Mouse (Mus musculus) lung, postnatal 36 days (tissue): ENCODE data around the gene Cmah.
"Not testable (repeated sequence)": the region's sequence is repeated elsewhere in the genome, so short reads cannot be mapped to it uniquely, and the experiment has no call there.

Experiments used
- DNase-seq: peaks from one replicate; pipeline ENCODE4 v3.0.0; 2022; ENCODE audit warnings: mixed read lengths

The Cmah gene

DNA sequence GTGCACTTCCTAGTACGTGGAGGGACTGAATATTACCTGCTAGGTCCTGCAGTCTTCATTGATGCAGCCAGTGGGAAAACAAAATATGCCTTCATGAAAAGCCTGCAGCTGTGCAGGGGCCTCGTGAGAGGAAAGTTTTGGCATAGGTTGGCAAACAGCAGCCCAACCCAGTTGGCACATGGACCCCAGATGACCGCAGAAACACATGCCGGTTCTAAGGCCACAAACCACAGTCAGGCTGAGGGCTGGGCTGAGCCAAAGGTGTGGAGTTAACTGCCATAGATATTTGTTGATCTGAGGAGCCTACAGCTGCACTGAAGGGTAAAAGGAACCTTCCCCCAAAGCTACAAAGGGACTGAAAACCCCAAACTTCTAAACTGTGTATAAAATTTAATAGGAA, 14.9 kb downstream of the Cmah start:
- DNase-seq = no peak

DNA sequence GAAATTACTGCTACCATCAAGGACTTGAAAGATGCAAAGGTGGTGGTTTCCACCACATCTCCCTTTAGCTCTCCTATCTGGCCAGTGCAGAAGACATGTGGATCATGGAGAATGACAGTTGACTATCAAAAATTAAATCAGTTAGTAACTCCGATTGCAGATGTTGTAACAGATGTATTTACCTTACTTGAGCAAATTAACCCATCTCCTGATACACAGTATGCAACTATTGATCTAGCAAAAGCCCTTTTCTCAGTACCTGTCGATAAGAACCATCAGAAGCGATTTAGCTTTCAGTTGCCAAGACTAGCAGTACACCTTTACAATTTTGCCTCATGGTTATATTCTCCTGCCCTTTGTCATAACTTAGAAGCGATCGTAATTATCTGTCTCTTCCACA, 25.8 kb downstream of the Cmah start:
- DNase-seq = no peak

DNA sequence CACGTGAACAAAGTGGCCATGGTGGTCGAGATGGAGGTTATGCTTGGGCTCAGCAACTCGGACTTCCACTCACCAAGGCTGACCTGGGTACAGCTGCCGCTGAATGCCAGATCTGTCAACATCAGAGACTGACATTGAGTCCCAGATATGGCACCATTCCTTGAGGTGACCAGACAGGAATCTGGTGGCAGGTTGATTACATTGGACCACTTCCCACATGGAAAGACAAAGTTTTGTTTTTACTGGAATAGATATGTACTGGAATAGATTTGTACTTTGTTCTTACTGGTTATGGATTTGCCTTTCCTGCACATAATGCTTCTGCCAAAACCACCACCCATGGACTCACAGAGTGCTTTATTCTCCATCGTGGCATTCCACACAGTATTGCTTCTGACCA, 27.5 kb downstream of the Cmah start:
- DNase-seq = no peak

DNA sequence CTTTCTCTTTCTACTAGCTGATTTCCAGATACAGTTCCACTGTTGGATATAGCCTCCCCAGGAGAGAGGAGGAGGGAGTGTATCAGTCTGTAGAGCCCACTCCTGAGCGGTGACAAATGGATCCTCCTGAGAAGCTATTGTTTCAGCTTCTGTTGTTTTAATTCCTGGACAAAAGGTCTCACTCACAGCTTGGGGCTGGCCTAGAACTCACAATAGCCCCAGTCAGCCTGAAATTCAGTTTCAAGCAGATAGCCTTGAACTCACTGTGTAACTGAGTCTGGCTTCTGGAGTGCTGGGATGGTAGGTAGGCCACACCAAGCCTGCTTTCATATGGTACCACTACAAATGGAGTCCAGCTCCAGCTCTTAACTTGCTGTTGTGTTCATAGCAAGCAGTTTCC, 32.0 kb downstream of the Cmah start:
- no peak for DNase-seq

DNA sequence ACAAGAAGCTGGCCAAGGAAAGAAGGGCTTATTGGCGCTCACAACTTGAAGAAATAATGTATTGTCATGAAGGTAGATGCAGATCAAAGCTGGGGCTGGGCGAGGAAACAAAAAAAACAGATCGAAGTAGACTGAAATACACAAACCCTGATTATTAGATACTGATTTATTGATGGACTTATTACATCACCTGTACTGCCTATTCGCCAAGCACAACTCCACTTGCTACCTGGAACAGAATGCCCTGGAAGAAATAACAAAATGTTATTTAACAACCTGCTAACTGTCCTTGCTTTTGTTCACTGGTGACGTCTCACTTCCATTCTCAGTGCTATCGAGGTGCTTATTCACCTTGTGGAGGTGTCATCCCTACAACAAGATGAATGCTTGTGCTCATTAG, 38.0 kb downstream of the Cmah start:
- no peak for DNase-seq

DNA sequence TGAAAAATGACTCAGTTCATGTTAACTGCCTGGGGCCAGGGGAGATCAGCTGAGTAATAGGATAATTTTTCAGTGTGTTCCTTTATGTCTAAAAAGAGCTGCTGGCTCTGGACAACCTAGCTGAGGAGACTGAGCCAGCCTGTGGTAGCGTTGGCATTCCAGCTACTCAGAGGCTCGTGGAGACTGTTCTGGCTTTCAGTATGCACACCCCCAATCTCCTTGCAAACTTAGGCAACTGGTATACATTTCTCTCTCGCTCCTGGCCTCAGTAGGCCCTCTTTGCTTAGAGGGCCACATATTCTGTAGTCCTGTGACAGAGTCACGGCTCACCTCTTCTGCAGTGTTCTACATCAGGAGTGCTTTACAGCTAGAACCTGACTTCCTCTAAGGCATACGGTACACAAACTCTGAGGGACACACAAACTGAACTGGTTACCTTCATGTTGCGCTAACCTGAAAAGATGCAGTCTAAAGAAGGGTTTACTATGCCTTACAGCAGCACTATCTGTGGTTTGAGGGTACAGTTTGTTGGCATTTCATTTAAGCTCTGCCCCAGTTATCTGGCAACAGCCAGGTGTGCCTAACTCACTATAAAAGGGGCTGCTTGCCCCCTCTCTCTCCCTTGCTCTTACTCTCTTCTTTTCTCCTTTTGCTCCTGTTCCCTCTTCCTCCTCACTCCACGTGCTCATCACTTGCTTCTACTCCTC, 45.8 kb downstream of the Cmah start:
- no peak for DNase-seq

DNA sequence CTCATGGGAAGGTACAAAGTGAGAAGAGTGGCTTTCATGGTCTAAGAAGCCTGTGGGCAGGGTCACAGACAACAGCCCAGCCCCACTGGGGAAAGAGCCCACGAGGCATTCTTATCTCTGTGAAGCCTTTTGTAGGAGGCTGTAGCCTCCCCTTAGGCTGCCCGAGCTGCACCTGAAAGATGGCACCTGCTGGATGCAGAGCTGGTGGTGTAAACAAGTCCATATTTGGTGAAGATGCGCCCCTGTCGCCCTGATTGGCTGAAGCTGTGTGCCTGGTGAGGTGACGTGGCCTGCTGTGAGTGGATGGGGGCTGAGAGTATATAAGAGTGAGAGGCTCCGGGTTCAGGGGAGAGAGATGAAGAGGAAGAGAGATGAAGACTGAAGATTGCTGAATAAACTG, 47.4 kb downstream of the Cmah start:
- DNase-seq = not testable (repeated sequence)

DNA sequence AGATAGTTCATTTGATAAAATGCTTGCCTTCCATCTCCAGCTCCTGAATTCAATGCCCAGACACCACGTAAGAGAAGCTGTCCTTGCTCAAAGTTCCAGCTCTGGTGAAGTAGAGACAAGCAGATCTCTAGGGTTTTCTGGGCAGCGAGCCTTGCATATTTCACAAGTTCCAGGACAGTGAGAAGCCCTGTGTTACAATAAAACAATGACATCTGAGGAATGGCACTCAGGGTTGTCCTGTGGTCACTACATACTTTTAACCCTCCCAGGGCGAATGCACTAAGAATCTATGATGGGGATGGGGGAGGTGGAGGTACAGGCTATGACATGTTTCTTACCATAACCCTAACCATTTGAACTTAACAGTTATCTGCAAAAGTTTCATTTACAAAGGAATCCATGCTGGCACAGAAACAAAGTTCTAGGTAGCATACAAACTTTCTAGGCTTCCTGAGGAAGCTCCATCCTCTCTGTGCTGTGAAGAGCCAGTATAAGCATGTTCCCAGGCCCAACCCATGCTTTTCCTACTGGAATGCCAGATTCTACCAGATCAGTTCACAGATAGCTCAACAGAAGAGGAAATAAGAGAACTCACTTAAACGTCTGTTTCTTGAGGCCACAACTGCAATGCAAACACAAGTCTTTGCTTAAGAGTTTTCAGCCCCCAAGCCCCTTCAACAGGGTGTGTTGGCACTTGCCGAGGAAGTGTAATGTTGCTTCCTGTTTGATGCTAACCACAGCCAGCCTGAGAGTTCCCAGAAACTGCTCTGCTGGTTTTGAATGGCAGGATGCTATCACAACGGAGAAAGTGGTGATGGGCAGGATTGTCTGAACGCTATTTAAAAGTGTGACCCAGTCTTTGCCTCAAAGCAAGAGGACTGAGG, 48.4 kb downstream of the Cmah start:
- peak; percentile 57 for DNase-seq

DNA sequence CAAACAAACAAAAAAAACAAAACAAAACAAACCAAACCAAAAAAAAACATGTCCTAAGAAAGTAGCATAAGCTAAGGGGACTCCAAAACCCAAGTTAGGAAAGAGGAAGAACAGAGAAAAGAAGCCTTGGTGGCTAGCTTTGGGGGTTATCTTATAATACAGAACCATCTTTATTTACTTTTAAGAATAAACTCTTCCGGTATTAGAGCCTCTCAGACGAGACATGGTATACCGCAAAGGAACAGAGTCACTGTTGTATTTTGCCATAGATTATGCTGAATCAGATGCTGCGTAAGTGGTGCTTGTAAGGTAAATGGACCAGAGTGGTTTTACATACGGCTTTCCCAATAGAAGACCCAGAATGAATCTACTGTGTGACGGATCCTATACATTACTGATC, 53.5 kb downstream of the Cmah start:
- no peak for DNase-seq

DNA sequence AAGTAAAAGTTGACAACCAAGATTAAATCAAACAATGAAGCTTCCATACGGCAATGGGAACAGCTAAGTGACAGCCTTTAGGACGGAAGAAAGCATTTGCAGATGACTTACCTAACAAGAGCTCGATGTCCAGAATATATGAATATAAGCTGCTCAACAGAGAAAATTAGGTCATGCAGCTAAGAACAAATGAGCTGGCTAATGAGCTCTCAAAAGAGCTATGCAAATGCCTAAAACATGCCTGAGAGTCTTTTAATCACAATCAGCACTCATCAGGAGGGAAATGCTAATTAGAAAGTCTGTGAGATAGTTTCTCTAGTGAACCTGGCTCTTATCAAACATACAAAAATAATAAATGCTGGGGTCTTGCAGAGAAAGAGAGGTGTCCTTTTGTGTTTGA, 56.7 kb downstream of the Cmah start:
- no peak for DNase-seq

DNA sequence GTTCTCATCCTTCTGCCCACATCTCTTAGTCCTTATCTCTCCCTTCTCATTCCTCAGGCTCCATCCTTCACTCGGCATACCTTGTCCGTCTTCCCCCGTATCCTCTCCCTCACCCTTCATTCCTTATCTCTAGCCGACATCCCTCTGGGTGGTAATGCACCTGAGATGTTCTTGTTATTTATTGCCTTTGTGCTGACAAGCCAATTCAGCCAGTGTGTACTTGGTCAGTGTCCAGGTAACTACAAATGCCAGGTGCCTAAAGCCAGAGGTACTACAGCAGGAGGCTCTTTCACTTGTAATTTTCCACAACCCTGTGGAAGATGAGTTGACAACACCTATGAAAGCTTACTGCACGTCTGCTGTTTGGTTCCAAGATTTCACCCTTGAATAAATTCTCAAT, 64.7 kb downstream of the Cmah start:
- no peak for DNase-seq

DNA sequence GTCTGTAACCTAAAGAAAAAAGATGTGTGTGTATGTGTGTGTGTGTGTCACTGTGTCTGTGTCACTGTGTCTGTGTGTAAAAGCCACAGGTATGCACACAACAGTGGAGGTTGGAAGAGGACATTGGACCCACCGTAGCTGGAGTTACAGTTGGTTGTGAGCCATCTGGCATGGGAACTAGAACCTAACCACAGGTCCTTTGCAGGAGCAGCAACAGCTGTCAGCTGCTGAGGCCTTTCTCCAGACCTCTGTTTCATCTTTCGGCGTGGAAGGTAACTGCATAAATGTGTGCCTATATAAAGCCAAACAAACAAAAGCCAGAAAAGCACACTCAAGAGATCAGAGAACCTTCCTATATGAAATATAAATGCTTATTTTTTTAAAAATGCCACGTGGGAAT, 65.5 kb downstream of the Cmah start:
- DNase-seq = no peak

DNA sequence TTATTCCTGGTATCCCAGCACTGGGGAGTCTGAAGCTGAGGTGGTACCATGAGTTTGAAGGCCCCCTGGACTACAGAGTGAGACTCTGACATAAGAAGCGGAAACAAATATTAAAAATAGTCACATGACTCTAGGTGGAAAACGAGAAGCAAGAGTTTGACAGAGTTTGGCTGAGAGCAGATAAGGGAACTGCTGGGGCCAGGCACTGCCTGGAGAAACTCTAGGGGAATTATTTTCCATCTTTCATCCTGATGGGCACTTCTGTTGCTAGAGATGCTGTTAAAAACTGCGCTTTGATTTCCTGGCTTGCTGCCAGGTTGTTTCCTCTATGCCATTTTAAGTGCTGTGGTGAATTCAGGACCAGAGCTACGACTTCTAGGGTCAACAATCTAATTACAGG, 65.9 kb downstream of the Cmah start:
- peak; percentile 22 for DNase-seq

DNA sequence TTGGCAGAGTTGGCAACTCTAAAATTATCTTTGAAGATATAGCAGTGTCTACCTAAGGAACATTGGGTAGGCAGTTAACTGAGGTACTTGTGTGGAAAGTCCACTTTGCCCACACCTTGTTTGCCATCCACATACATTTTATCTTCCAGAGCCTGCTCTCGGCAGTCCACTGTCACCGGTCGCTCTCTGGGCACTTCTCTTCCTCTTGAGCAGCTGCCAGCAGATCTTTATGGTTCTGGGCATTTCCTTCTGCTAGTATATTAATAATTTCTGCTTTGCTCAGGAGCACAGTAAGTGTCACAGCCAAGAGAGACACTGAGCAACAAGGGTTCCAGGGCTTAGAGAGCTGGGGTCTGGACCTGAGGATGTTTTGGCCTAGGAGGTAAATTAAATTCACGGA, 68.6 kb downstream of the Cmah start:
- DNase-seq = no peak

DNA sequence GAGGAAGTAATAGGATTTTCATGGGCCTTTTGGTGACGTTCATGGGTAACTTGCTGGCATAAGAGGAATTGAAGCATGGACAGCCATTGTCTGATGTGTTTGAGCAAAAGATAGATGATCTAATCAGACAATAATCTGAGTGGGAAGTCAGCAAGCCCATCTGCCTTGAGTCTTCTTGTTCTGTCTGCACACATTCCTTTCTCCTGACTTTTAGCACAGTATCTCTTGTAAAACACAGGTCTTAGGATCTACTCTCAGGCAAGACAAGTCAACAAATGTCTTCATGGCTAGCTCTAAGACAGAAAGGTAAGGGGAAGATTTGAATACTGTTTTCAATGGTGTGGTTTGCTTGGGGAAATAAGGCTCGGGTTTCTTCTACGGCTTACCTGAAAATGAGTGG, 70.0 kb downstream of the Cmah start:
- no peak for DNase-seq

DNA sequence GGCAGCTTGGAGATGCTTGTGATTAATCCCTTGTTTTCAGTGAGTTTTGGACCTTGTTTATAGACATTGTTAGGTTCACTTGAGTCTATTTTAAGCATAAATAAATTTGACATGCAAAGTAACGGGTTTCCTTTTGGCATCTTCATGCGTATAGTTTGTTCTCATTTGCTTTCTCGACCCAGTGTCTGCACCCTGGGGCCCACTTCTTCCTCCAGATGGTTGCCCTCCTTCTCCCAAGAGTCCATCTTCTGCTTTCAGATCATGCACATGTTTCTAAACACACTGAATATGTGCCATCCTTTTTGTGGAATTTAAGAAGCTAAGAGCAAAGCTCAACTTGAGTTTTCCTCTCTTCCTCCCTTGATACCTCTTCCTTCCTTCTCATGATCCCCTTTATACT, 71.3 kb downstream of the Cmah start:
- no peak for DNase-seq

DNA sequence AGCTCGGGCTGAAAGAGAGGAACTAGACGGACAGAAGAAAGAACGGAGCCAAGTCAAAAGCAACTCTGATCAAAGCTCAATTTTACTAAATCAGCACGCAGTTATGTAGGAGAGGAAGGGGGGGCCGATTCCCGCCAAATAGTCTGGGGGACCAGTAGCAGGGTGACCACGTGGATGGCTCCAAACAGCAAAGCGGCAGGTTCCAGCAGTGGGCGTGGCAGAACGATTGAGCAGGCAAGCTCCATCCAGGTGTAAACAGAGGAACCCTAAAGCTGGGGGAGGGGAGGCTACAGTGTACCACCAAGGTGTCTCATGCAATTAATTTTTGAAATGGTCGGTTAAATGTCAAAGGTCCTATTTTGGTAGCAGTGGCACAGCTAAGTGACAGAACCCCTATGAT, 74.6 kb downstream of the Cmah start:
- peak; percentile 24 for DNase-seq

DNA sequence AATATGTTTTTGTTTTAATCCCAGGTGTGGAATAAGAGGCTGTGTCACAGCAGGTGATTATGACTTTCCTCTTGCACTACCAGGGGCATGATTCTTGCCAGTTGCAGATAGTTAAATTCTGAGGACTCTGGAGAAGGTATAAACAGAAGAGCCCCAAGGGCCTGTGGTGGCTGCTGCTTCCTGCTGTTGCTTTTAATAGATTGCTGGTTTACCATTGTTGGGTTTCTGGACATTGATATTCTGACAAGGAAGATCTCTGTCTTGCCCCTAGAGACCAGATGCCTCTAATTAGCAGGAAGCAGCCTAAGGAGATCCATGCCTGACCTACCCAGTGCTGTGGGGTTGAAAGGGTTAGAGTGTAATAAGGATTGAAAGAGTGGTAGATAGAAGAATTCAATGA, 75.8 kb downstream of the Cmah start:
- DNase-seq = no peak

DNA sequence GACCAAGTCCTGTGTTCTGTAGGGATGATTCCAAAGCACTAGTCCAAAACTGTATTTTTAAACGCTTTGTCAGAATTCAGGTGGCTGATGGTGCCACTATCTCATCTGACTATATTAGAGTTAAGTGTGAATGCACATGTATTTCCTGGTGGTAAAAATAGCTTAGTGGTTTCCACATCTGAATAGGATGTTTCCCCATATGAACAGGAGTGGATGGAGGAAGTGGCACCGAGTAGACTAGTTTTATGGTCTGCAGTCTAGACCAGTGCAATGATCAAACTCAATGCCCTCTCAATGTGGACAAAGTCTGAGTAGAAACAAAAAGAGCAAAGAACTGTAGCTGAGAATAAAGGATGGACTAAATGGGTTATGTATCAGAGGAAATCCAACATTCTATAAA, 79.6 kb downstream of the Cmah start:
- DNase-seq = no peak

DNA sequence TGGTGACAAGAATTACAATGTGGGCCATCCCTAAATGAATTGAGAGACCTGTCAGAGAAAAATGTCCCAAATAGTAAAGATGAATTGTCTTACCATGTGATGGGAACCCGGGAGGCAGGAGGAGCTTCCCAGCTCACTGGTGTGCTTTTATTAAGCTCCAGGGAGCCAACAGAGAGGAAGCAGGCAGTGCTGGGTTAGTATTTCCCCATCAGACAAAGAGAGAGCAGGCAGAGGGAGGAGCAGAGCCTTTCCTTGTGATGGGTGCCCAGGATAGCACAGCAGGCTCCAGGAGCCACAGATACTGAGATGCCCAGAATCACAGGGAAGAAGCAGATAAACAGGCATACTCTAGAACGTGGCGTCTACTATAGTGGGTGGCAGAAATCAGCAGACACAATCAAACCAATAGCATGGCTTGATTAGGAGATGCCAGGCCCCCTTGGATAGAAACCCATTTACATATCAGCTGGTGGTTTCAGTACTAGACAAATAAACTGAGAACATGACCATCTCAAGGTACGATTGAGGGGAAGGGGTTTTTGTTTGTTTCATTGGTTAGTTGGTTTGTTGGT, 87.5 kb downstream of the Cmah start:
- no peak for DNase-seq

DNA sequence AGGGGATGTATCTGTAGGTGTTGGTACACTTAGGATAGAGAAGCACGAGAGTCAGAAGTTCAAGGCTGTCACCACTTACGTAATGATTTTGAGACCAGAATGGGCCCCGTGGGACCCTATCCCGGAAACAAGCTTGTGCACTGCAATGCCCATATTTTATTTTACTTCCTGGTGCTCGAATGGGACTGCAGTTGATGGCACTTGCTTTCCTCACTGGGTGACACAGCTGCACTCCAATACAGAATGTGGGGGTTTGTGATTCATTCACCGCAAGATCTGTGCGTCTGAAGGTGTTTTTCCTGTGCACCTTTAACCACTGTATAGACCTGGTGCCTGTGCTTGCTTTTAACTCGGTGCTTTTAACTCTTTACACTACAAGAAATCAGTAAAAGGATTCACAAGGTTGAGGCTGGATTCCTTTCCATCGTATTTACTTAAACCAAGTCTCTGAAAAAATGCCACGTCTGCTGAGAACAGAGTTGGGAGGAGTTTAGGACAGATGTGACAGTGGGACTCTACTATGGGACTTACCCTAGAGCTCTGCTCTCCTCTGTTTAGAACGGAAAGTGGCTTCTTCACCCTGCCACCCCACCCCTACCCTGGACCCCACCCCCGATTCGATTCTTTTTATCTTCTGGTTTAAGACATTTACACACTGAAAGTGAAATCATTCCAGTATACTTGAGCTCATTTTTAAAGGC, 88.5 kb downstream of the Cmah start:
- DNase-seq = peak; percentile 33

DNA sequence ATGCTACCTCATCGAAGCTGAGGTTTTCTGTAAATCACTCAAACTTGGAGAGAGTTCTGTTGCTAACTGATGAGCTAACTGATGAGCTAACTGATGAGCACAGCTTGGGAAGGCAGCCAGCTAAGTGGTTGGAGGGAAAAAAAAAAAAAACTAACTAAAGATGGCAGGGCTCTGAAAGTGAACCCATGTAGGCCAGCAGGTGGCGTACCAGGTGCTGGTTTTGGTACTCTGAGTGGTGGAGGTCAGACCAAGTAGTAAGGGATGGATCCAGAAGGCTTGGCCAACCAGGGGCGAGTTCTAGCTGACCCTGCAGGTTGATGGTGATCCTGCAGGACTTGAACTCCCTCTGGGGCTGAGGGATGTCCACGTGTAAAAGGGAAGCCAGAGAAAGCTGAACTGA, 89.2 kb downstream of the Cmah start:
- peak; percentile 74 for DNase-seq

DNA sequence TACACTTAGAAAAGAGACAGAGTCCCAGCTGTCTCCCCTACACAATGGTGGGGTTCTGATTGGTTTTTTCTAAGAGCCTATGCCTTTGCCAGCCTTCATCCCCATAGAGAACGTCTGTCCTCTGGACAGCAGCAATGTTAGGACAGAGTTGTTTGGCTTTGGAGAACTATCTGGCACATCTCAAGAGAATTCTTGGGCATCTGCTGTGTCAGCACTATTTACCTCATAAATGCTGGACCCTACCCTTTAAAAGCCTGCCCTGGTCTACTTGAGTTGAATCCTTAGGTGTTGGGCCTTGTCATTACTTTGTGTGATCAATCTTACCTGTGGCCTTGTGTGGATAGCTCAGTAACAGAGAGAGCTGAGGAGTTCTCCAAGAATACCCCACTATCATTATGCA, 90.8 kb downstream of the Cmah start:
- DNase-seq = no peak

DNA sequence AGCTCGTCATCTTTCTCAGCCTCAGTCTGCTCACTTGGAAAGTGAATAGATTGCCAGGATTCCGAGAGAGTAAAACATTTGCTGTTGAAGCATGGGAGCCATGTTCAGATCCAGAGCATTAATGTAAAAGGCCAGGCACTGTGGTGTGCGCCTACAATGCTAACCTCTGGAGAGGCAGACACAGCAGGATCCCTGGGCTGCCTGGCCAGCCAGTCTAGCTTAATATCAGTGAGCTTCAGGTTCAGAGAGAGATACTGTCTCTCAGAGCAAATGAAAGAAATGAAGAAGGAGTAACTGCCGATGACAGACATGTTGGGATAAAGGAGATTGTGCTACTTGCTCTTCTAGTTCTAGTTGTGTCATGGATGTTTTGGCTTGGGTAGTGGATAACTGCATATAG, 91.6 kb downstream of the Cmah start:
- DNase-seq = no peak
